Mouse (Mus musculus): Measurements from ENCODE around the gene Fbxo48. TPM values are rescaled to one million over a fixed set of nuclear protein-coding genes. Genes with fewer than 3 reads are reported as not detected.
A peak's percentile ranks its signal among the peaks of the same experiment; 100 is the strongest.

Fbxo48 gene
- polyA plus RNA-seq, 1 experiment, result 0.08 TPM

DNA sequence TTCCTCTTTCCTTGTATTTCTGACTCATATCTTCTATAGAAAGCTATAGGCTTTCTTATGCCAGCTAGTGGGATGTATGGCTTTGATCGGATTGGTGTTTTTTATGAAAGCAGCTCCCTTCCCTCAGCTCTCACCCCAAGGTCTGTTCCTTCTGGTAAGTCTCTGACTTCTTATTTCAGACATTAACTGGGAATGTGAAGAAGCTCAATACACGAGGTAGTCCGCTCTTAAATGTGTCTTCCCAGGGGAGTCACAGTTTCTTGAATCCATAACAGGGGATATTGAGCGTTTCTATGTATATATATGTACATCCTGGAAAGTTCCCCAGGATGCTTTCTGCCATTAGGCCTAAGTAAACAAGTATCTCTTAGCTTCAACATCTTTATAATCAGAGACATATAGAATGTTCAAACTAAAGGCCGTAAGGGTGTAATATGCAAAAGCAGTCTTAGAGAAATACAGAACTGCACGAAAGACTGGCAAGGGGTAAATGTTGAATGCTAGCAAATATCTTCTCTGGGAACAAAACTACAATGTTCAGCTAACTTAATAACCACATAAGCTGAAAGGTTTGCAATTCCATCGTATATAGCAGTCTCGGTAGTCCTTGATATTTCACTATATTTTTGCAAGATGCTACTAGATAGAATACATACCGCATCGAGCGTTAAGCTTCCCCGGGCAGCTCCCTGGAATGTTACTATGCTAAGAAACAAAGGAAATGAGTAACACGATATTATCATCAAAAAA lies 774 bp upstream of the Fbxo48 start:
- peak overlapping the region; percentile 36 for H3K4me3 ChIP-seq (ENCODE audit: insufficient read depth, low read depth, low read length)
- no peak for DNase-seq
- H3K4me1 ChIP-seq (ENCODE audit: control insufficient read depth, insufficient read depth, low read length), result peaks cover 2% of the 10 kb centered on the region; the same call in 1 of the 2 replicates
- H3K27me3 ChIP-seq (replicated peaks; ENCODE audit: control insufficient read depth, insufficient read depth, low read length), result no peaks in the 10 kb centered on the region
- H3K27ac ChIP-seq (ENCODE audit: insufficient read depth, low read depth, low read length), result no peak overlapping the region
- WGBS, result 18% methylated on average over 13 of the region's 13 CpGs
- H3K36me3 ChIP-seq (ENCODE audit: control insufficient read depth, insufficient read depth, low read length), result no peaks in the 10 kb centered on the region
- no peak for TF ChIP-seq POLR2A (IDR thresholded peaks at IDR 0.05; ENCODE audit: low read depth, low read length)
- TF ChIP-seq CTCF (conservative IDR thresholded peaks at IDR 0.05; ENCODE audit: insufficient read depth, insufficient read length, low read depth, low read length), result no peak

DNA sequence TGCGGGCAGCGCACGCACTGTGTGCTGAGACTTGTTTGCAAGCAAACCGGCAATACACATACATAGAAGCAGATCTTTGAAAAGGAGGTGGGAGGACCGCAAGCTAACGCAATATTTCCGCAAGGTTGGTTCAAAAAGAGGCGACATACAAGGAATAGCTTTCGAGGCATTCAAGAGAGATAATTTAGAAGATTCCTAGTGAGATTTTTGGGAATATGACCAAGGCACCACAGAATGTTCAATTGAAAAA lies 511 bp downstream of the Fbxo48 start:
- under 1% methylated on average over 9 of the region's 9 CpGs for WGBS
- no peak for TF ChIP-seq CTCF (conservative IDR thresholded peaks at IDR 0.05; ENCODE audit: insufficient read depth, insufficient read length, low read depth, low read length)
- no peak overlapping the region for H3K27ac ChIP-seq (ENCODE audit: insufficient read depth, low read depth, low read length)
- H3K36me3 ChIP-seq (ENCODE audit: control insufficient read depth, insufficient read depth, low read length), result no peaks in the 10 kb centered on the region
- peaks cover 2% of the 10 kb centered on the region; the same call in 1 of the 2 replicates for H3K4me1 ChIP-seq (ENCODE audit: control insufficient read depth, insufficient read depth, low read length)
- no peaks in the 10 kb centered on the region for H3K27me3 ChIP-seq (replicated peaks; ENCODE audit: control insufficient read depth, insufficient read depth, low read length)
- H3K4me3 ChIP-seq (ENCODE audit: insufficient read depth, low read depth, low read length), result peak overlapping the region; percentile 85
- DNase-seq, result no peak

DNA sequence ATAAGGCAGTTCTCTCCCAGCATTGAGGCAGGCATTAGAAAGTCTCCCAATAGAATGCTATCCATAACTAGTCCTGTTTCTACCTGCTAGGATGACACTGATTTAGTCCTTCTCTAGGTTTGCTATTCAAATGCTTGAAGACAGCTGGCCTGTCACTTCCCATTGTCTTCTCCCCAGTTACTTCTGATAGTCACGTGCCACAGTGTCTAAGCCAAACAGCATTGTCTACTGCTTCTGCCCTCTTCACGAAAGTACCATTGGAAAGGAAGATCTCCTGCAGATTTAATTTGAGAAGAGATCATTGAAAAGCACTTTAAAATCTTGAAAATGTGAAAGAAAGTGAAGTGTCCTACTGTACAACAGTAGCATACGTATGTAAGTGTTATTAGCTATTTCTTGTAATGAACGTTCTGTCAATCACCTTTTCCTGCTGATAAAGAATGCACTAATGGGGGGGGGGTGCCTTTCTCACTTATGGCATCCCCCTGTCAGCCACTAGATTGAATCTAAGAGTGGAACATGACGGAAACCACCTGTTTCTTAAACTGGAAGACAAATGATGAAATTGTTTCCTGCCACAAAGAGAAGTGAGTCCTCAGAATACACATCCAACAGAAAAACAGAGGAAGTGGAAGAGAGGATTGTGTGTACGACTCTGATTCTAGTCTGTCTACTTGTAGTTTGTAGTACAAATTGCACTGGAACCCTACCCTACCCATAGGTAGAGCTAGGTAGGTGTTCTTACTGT lies 5.1 kb downstream of the Fbxo48 start:
- no peak overlapping the region for H3K27ac ChIP-seq (ENCODE audit: insufficient read depth, low read depth, low read length)
- 88% methylated on average over 6 of the region's 6 CpGs for WGBS
- H3K27me3 ChIP-seq (replicated peaks; ENCODE audit: control insufficient read depth, insufficient read depth, low read length), result no peaks in the 10 kb centered on the region
- DNase-seq, result no peak
- TF ChIP-seq CTCF (conservative IDR thresholded peaks at IDR 0.05; ENCODE audit: insufficient read depth, insufficient read length, low read depth, low read length) (no peak), POLR2A (IDR thresholded peaks at IDR 0.05; ENCODE audit: low read depth, low read length) (no peak)
- no peak overlapping the region for H3K4me3 ChIP-seq (ENCODE audit: insufficient read depth, low read depth, low read length)
- H3K36me3 ChIP-seq (ENCODE audit: control insufficient read depth, insufficient read depth, low read length), result no peaks in the 10 kb centered on the region
- no peaks in the 10 kb centered on the region; the same call in 1 of the 2 replicates for H3K4me1 ChIP-seq (ENCODE audit: control insufficient read depth, insufficient read depth, low read length)

DNA sequence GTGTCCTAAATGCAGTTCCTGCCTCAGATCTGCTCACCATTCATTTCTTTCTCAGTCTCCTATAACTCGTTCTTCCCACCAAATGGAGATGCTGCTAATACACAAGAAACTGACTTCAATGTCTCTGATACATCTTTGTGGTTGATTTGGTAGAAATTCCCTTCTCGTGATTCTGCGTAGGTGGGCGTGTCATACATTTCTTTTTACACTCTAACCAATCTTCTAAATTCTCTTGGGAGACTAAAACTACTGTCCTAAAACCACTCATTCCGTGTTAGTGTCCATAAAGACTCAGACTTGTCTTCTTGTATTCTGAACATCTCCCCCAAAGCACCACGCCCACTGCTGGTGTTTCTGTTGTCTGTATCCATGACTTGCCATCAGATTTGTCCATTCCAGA lies 5.9 kb downstream of the Fbxo48 start:
- no peak for DNase-seq
- Histone ChIP-seq H3K4me3 (ENCODE audit: insufficient read depth, low read depth, low read length) (no peak overlapping the region), H3K36me3 (ENCODE audit: control insufficient read depth, insufficient read depth, low read length) (no peaks in the 10 kb centered on the region), H3K4me1 (ENCODE audit: control insufficient read depth, insufficient read depth, low read length) (no peaks in the 10 kb centered on the region), H3K27ac (ENCODE audit: insufficient read depth, low read depth, low read length) (no peak overlapping the region), H3K27me3 (replicated peaks; ENCODE audit: control insufficient read depth, insufficient read depth, low read length) (no peaks in the 10 kb centered on the region)
- TF ChIP-seq POLR2A (IDR thresholded peaks at IDR 0.05; ENCODE audit: low read depth, low read length) (no peak), CTCF (conservative IDR thresholded peaks at IDR 0.05; ENCODE audit: insufficient read depth, insufficient read length, low read depth, low read length) (no peak)
- 94% methylated on average over 6 of the region's 6 CpGs for WGBS

DNA sequence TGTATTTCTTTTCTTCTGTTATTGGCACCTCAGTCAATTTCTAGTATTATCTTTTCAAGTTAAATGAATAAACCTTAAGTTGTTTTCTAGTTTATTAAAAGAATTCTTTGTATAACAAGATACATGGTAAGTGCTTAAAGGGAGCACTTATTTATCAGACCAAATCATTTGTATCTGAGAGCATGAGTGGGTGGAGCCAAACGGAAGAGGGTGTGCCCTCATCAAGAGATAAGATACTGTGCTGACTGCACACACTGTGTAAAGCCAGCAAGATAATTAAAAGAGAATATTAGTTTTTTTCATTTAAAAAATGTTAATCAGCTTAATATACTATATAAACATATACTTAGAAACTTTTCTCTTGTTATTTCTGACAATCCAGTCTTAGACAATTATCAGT lies 7.3 kb downstream of the Fbxo48 start:
- DNase-seq, result no peak
- no peaks in the 10 kb centered on the region for H3K27me3 ChIP-seq (replicated peaks; ENCODE audit: control insufficient read depth, insufficient read depth, low read length)
- H3K4me3 ChIP-seq (ENCODE audit: insufficient read depth, low read depth, low read length), result no peak overlapping the region
- H3K4me1 ChIP-seq (ENCODE audit: control insufficient read depth, insufficient read depth, low read length), result no peaks in the 10 kb centered on the region
- H3K36me3 ChIP-seq (ENCODE audit: control insufficient read depth, insufficient read depth, low read length), result no peaks in the 10 kb centered on the region
- TF ChIP-seq POLR2A (IDR thresholded peaks at IDR 0.05; ENCODE audit: low read depth, low read length) (no peak), CTCF (conservative IDR thresholded peaks at IDR 0.05; ENCODE audit: insufficient read depth, insufficient read length, low read depth, low read length) (no peak)
- no peak overlapping the region for H3K27ac ChIP-seq (ENCODE audit: insufficient read depth, low read depth, low read length)
- whole genome bisulfite sequencing, result 92% methylated on average over 1 of the region's 1 CpGs

DNA sequence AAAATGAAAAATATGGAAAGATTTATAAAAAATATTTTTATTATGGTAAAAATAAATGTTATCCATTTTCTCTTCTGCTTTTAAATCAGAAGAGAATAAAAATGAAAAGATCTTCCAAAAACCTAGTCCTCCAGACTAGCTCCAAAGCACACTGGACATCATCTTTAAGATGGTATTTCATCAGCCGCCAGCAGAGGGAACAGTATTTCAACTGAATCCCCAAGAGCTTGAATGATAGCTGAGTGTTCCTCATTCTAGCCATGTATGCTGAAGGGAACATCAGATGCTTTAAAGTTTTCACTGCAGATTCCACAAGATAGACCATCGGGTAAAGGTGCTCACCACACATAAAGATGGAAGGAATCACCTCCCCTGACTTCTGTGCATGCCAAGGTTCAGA lies 16.6 kb downstream of the Fbxo48 start:
- WGBS, result 35% methylated on average over 2 of the region's 2 CpGs
- peak; percentile 22 for DNase-seq
- no peaks in the 10 kb centered on the region for H3K27me3 ChIP-seq (replicated peaks; ENCODE audit: control insufficient read depth, insufficient read depth, low read length)
- TF ChIP-seq CTCF (conservative IDR thresholded peaks at IDR 0.05; ENCODE audit: insufficient read depth, insufficient read length, low read depth, low read length) (no peak), POLR2A (IDR thresholded peaks at IDR 0.05; ENCODE audit: low read depth, low read length) (no peak)
- no peak overlapping the region for H3K27ac ChIP-seq (ENCODE audit: insufficient read depth, low read depth, low read length)
- no peak overlapping the region for H3K4me3 ChIP-seq (ENCODE audit: insufficient read depth, low read depth, low read length)
- no peaks in the 10 kb centered on the region for H3K36me3 ChIP-seq (ENCODE audit: control insufficient read depth, insufficient read depth, low read length)
- no peaks in the 10 kb centered on the region for H3K4me1 ChIP-seq (ENCODE audit: control insufficient read depth, insufficient read depth, low read length)

DNA sequence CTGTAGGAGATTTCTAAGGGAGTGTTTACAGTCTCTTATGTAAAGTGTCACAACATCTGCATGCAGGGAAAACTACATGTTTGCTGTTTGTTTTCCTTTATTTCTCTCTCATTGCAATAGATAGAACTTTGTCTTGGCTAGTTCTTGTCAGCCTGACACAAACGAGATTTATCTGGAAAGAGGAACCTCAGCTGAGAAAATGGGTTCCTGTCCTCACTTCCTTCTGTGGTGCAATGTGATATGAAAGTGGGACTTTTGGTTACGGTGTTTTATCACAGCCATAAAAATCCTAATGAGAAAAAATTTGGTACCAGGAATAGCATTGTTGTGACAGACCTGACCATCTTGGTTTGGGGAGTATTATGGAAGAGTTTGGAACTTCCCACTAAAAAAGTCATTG lies 18.5 kb downstream of the Fbxo48 start:
- Histone ChIP-seq H3K4me3 (ENCODE audit: insufficient read depth, low read depth, low read length) (no peak overlapping the region), H3K27ac (ENCODE audit: insufficient read depth, low read depth, low read length) (no peak overlapping the region), H3K36me3 (ENCODE audit: control insufficient read depth, insufficient read depth, low read length) (no peaks in the 10 kb centered on the region), H3K27me3 (replicated peaks; ENCODE audit: control insufficient read depth, insufficient read depth, low read length) (no peaks in the 10 kb centered on the region), H3K4me1 (ENCODE audit: control insufficient read depth, insufficient read depth, low read length) (no peaks in the 10 kb centered on the region)
- no peak for DNase-seq
- TF ChIP-seq CTCF (conservative IDR thresholded peaks at IDR 0.05; ENCODE audit: insufficient read depth, insufficient read length, low read depth, low read length) (no peak), POLR2A (IDR thresholded peaks at IDR 0.05; ENCODE audit: low read depth, low read length) (no peak)
- 38% methylated on average over 2 of the region's 2 CpGs for WGBS

Data from kidney, adult 2 months (tissue).